Mouse (Mus musculus) stomach, postnatal 0 days (tissue): Measurements from ENCODE around the gene Nrxn3.

Source experiments
- CTCF ChIP-seq: IDR thresholded peaks from 2 replicates; pipeline ENCODE4 v1.5.1; 2016; ENCODE audit warnings: antibody characterized with exemption, low read depth, mild to moderate bottlenecking, moderate library complexity
- EP300 ChIP-seq: optimal IDR thresholded peaks from 2 replicates; pipeline ENCODE3; 2016; ENCODE audit warnings: antibody characterized with exemption

DNA sequence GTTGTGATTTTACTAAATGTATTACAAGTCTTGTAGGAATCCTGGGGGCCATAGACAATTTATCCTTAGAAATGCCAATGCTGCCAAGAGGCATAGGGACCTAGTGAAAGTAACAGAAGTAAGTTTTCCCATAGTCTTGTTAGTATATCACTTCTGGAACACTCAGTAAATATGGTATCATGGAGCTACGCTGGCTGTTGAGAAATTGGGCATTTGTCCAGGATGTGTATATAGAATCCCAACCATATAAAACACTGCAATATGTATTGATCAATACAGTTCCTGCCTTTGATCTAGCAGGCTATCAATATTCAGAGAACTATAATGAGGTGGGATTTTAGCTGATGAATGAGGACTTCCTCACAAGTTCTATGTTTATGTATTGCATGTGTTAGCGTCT, 1107.3 kb downstream of the Nrxn3 start:
- TF ChIP-seq CTCF: no peak
- TF ChIP-seq EP300: no peak
